Mouse (Mus musculus) neural tube, embryonic 13.5 days (tissue): ENCODE data around the gene Dnajb3. TPM values are rescaled to one million over a fixed set of nuclear protein-coding genes. Genes with fewer than 3 reads are reported as not detected.

Experiments
- polyA plus RNA-seq: library from polyadenylated mRNA; unstranded; fragments of >200 nt; fragmentation: Nextera tagmentation; extraction: Ambion mirVana; gene quantifications from 2 replicates; pipeline ENCODE4 v1.2.1, GENCODE M21; 2015

The Dnajb3 gene
- polyA plus RNA-seq, 1 experiment from 2014 or later, result 16.9 TPM

Other genes starting within 250 kb of the Dnajb3 start
- gene Usp40, start 197.2 kb downstream of the Dnajb3 start, polyA plus RNA-seq, result 20.8 and 24.2 TPM in 2 replicates
- not detected in 2 replicates for gene Ugt1a10, start 150.4 kb downstream of the Dnajb3 start, polyA plus RNA-seq
- not detected in 2 replicates for gene Ugt1a9, start 135.0 kb downstream of the Dnajb3 start, polyA plus RNA-seq
- not detected in 2 replicates for gene Ugt1a8, start 118.0 kb downstream of the Dnajb3 start, polyA plus RNA-seq
- 1.0 and 1.6 TPM in 2 replicates for gene Ugt1a7c, start 110.7 kb downstream of the Dnajb3 start, polyA plus RNA-seq
- gene Ugt1a6b, start 102.5 kb downstream of the Dnajb3 start, polyA plus RNA-seq, result not detected in 2 replicates
- gene Ugt1a6a, start 71.0 kb downstream of the Dnajb3 start, polyA plus RNA-seq, result 2.4 and 2.6 TPM in 2 replicates
- gene Ugt1a5, start 39.8 kb downstream of the Dnajb3 start, polyA plus RNA-seq, result not detected in 2 replicates
- not detected in 2 replicates for gene Ugt1a2, start 5.2 kb downstream of the Dnajb3 start, polyA plus RNA-seq
- not detected in 2 replicates for gene Ugt1a1, start 6.2 kb upstream of the Dnajb3 start, polyA plus RNA-seq
- gene Mroh2a, start 21.2 kb upstream of the Dnajb3 start, polyA plus RNA-seq, result 0.58 and 0.68 TPM in 2 replicates
- gene Hjurp, start 71.9 kb upstream of the Dnajb3 start, polyA plus RNA-seq, result 69.9 and 74.0 TPM in 2 replicates
- 0.07 TPM in 1 of 2 replicates, not detected in the other for gene Trpm8, start 71.9 kb upstream of the Dnajb3 start, polyA plus RNA-seq
- 0.54 TPM in 1 of 2 replicates, not detected in the other for gene Spp2, start 201.2 kb upstream of the Dnajb3 start, polyA plus RNA-seq